Mouse (Mus musculus) MEL (cell line): Measurements from ENCODE around the gene Prr5.

ENCODE experiments used
- CTCF ChIP-seq, 3 experiments: IDR thresholded peaks in 2 of 3; conservative IDR thresholded peaks in 1 of 3; 2 replicates each; pipeline ENCODE4 v1.5.1; 2011 to 2012; ENCODE audit warnings: low read length in 3 of 3, low read depth in 2 of 3, mild to moderate bottlenecking in 2 of 3, improper control_type of control experiment in 1 of 3, inconsistent platforms in 1 of 3, mixed read lengths in 1 of 3, moderate library complexity in 1 of 3; ENCODE audit not compliant: control insufficient read depth in 1 of 3, insufficient read depth in 1 of 3, poor library complexity in 1 of 3, severe bottlenecking in 1 of 3
- ZKSCAN1 ChIP-seq: IDR thresholded peaks from 2 replicates; pipeline ENCODE4 v1.6.1; 2012; ENCODE audit warnings: low read depth, mild to moderate bottlenecking, inconsistent platforms, low read length, improper control_type of control experiment, moderate library complexity

DNA sequence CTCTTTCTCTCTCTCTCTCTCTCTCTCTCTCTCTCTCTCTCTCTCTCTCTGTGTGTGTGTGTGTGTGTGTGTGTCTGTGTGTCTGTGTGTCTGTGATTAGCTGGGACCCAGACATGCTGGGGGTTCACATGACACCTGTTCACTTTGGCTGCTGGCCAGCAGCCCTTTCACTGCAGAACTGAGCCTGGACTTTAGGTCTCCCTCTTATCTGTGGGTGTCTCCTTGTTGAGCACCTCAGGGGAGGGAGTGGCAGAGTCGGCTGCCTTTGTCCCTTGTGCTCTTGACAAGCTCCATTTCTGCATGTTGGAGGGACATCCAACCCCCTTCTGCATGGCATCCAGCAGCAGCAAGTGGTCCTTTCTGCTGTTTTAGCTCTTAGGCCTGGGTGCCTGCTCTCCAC, 61.5 kb downstream of the Prr5 start:
- TF ChIP-seq CTCF (IDR thresholded peaks at IDR 0.05 in 2 of 3, conservative IDR thresholded peaks at IDR 0.05 in 1 of 3; ENCODE audit: control insufficient read depth in 1 of 3, insufficient read depth in 1 of 3, low read depth in 2 of 3, low read length in 3 of 3, poor library complexity in 1 of 3, severe bottlenecking in 1 of 3) (no peak), ZKSCAN1 (no peak)
